Mouse (Mus musculus) cerebellum, postnatal 10 days (tissue): Measurements from ENCODE around the gene Tprkb.
"Not testable (repeated sequence)": the region's sequence is repeated elsewhere in the genome, so short reads cannot be mapped to it uniquely, and the experiment has no call there.

ENCODE experiments used
- DNase-seq, 2 experiments: peaks; one replicate each; pipeline ENCODE4 v3.0.0; 2021; ENCODE audit warnings: mixed read lengths in 2 of 2

Gene Tprkb

DNA sequence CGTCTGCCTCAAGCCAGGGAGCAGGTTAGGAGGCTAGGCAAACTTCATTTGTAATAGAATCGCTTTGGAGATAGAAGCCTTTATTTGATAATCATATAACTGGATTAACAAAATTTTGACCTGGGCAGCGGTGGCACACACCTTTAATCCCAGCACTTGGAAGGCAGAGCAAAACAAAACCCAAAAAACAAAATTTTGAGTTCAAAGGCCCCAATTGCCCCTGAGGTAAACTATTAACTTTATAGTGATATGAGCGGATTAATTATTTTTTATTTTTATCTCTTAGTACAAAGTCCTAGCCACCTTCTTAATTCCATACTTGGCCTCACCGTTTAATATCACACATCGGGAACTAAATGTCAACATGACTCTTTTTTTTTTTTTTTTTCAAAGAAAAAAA lies 4.9 kb downstream of the Tprkb start:
- no peak for DNase-seq

DNA sequence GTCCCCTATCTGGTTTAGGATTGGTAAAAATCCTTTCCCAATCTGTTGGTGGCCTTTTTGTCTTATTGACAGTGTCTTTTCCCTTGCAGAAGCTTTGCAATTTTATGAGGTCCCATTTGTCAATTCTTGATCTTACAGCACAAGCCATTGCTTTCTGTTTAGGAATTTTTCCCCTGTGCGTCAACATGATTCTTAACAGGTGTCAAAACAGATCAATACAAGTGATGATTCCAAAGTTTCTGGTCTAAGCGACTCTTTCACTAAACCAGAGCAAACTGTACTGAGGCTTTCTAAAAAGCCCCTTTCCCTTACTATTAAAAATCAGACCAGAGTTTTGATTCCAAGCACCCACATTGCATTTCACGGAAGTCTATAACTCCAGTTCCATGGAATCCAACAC lies 6.7 kb downstream of the Tprkb start:
- not testable (repeated sequence) for DNase-seq

DNA sequence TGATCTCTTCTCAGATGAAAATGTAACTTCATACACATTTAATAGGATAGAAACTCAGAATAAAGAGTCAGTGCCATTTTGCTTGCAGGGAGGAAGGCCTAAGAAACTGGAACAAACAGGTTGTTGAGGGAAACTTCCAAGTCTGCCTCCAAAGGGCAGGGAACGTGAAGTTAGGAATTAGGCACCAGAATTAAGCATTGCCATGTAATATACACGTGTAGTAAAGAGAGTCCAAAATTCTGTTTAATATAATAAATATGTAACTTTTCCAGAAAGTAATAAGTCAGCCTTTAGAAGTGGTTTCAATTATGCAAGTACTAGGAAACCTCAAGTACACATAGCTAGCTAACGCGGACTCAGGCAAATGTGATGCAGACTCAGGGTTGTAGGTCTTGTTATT lies 7.7 kb downstream of the Tprkb start:
- no peak for DNase-seq

DNA sequence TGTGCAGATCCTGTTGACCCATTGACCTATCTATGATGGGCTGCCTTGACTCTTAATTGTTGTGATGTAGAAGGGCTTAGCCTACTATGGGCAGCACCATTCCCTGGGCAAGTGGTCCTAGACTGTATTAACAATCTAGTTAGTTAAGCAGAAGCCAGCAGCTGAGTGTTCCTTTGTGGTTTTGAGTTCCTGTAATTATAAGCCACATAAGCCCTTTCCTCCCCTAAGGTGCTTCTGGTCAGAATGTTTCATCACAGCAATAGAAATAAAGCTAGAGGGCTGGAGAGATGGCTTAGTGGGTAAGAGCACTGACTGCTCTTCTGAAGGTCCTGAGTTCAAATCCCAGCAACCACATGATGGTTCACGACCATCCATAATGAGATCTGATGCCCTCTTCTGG lies 12.0 kb downstream of the Tprkb start:
- no peak for DNase-seq

DNA sequence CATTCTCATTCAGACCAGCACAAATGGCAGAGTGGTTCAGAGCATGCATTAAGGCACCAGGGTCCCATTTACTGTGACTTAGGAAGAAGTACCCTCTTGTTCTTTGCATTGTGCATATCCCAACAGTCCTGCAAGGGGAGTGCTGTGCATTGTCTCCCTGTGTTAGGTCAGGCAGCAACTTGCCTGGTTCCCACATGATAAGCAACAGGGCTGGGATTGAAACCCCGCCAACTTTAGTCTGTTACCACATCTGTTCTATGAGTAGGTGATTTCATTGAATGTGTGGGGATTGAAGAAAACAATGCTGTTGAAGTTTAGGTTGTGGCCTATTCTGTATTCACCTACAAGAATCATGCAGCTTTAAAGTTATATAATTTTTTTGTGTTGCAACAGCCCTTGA lies 15.0 kb downstream of the Tprkb start:
- no peak for DNase-seq

DNA sequence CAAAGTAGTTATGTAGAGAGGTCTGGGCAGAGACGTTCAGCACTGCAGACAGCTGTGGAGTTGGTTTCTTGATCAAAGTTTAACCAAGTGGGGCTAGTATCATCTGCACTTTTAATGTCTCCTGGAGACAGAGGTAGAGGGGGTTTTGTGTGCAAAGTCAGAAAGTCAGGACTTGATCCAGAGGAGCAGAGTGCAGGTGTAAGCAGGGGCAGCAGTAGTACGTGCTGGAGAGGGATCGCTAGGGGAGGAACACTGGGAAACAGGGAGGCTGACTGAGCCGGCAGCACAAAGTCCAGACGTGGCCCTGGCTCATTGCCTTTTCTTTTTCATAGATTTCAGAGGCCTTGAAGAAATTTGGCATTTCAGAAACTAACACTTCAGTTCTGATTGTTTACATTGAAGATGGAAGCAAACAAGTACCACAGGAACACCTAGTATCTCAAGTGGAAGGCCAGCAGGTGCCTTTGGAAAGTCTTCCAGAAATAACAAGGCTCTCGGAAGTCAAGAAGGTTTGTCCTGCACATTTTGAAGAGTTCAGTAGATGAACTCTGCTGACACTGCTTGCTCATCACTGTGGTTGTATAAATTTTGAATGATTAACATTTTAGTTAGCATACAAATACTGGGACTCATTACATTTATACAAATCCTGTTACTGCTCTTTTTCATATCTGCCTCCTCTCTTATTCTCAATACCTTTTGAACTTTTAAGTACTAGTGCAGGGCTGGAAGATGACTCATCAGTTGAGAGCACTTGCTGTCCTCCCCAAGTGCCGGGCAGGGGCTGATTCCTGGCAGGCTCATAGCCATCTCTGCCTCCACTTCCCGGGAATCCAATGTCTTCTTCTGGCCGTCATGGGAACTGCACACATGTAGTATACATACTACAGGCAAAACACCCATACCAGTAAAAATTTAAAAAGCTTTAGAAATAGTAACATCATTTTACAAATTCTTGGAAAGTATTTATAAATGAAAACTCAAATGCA lies 16.1 kb downstream of the Tprkb start:
- DNase-seq, result no peak

DNA sequence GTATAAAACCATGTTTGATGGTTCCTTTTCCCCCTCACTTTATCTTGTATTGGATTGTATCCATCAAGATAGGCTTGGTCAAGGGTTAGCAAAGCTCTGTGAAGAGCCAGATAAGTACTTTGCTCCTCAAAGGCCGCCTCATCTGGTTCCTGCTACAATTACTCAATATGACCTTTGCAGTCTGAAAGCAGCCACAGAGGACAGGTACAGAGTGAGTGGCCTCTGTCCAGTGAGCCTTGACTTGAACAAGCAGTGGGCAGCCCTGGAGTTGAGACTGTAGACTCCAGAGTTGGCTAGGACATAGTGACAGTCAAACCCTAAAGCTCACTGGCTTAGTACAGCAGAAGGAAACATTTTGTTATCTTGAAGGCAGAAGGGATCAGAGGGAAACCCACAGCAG lies 17.6 kb downstream of the Tprkb start:
- no peak for DNase-seq

DNA sequence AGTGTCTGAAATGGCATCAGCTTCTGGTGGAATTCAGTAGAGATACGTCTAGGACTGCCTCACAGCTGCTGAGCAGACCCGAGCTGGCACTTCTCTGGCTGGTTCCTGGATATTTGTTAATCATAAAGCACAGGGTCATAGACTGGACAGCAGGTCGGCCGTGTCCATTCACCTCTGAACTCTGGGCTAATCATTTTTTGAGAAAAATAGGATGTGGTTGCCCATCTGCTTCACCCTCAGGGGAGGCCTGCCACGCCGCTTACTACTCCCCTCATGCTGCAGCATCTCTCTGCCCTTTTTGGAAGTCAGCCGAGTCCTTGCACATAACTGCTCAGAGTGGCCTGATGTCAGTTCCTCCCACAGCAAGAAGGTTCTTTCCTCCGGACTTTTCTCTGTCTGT lies 22.4 kb downstream of the Tprkb start:
- no peak for DNase-seq

DNA sequence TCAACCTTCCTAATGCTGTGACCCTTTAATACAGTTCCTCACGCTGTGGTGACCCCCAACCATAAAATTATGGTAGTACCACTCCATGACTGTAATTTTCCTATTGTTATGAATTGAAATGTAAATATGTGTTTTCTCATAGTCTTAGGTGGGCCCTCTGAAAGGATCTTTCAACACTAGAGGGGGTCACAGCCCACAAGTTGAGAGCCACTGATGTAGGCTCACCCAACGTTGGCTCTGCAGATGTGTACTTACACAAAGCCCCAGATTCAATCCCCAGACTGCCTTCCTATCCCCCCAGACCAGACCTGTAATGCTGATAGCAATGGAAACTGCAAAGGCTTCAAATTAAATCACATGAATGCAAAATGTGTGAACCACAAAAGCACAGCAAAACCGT lies 24.0 kb downstream of the Tprkb start:
- no peak for DNase-seq

DNA sequence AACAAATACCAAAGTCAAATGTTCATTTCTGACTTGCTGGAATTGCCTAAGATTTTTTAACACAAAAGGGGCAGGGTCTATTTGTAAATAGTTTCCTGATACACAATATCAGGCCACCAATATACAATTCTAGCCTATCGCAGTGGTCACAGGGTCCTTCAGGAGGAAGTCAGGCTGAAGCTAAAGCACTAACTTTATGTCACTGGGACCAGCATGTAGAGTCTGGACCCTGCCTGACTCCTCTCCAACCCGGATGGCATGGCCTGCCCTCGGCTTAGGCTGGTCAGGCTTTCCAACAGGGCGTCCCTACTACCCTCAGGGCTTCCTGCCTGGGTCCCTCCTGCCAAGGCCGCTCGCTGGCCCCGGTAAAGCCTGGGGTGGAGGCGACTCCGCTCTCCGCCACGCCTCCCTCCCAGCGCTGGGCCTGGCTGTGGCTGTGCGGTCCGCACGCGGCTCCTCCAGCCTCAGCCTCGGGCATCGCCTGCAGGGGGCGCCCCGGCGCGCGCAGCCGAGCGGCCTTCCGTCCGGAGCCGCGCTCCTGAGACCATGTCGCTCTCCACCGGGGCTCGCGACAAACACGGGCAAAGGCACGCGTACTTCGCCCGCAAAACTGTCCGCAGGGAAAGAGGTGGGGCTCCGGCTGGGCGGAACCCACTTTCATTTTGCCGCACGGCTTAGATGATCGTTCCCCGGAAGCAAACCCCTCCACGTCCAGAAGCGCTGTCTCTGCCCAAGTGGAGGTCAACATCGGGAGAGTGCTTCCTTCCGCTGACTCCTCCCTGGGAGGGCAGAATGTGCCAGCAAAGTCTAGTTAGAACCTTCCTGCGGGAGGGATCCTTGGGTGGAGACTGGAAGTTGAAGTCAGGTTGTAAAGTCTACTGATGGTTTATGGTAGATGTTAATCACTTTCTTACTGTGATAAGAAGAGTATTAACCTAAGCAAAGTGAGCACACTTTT lies 25.1 kb downstream of the Tprkb start:
- peak; percentile 87 to 88 for DNase-seq

DNA sequence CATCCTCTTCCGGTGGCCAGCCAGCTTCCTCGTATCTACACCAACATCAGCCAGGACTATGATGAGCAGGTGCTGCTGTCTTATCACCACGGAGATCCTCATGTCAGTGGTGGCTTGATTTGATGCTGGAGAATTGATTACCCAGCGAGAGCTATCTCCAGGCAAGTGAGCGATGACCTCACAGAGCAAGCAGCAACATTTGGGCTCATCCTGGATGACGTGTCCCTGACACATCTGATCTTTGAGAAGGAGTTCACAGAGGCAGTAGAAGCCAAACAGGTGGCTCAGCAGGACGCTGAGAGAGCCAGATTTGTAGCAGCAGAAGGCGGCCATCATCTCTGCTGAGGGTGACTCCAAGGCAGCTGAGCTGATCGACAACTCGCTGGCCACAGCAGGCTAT lies 27.0 kb downstream of the Tprkb start:
- no peak for DNase-seq

DNA sequence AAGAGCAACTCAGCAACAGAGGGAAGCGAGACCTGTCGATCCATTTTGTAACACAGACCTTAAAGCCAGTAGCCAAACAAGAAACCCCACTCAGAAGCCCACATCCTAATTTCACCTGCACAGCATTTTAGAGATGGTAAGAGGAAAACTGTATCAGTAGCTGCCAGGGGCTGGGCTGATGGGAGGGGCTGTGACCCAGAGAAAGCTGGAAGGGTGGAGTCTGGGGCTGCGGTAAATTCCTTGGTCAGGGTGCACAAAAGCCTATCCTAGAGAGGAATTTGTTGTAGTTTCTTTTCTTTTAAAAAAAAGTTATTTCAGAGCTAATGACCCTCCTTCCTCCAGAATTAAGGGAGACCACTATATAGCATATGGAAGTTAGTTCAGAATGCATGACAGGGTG lies 30.8 kb downstream of the Tprkb start:
- no peak for DNase-seq

DNA sequence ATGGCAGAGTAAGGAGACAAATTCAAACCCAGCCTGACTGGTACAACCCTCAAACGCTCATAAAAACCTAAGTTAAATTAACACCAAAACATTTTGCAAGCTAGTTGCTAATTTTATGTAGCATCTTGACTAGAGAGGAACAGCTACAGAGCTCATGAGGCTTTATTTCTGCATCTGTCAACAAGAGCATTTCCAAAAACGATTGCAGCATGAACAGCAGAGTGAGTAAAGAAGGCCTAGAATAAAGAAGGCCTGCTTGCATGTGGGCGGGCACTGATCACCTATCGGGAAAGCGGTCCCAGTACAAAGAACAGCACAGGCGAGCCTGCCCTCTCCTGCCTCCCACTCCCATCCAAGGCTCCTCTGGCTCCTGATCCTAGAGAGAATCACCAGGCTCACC lies 36.9 kb downstream of the Tprkb start:
- no peak for DNase-seq

DNA sequence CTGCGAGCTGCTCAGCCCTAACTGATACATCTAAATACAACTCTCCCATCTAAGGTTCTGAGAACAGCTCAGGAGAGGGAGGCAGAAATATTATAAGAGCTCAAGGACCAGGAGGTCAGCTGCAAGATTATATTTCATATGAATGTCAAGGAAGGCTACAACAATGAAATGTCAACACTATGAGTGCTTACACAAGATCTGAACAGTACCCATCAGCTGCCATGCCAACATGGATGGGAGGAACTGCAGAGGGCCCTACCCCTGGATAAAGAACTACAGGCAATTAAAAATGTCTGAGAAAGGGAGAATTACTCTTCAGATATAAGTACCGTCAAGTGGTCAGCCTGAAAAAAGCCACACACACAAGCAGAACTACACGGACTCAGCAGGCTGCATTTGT lies 45.9 kb downstream of the Tprkb start:
- DNase-seq, result no peak

DNA sequence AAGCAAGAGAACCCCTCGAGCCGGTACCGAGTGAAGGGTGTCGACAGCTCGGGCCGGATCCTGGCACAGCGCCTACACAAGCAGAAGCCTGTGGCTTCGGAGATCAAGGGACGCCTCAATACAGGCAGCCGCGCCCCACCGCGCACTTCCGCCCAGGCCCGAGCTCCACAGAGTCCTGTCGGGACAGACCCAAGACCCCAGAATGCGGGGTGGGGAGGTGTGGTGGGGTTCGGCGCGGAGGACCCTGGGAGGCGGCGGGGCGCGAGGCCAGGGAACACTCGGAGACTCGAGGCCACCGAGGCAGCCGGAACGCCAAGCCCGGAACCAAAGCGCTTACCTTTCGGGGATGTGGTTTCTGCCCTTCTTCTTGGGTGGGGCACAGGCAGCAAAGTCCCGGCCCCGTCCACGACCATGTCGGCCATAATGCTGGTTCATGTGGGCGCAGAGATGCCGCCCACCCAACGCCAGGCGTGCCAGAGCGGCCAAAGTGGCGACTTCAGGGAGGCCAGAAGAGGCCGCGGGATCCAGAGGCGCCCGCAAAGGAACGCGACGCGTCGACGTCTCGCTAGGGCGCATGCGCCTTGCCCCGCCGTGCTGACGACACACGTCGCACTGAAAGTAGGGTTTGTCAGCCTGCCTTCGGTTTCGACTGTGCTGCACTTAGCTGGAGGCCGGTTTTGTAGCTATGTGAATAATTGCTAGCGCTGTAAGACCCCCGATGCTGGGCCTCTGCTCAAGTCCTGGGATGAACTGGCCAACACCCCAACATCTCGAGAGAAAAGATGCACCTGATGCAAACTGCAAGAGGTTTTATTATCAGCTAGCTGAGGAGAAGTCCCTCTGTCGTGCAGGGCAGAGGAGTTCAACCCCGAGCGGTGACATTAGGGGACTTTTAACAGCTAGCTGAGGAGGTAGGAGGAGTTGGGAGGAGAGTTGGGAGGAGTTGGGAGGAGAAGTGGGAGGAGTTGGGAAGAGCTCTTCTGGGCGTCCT lies 49.7 kb downstream of the Tprkb start, which contains the start of gene Dusp11:
Gene Dusp11, minus strand, starts transcription at position 567 of the 991 bp plus-strand sequence.
- DNase-seq, result peak; percentile 96 to 97

DNA sequence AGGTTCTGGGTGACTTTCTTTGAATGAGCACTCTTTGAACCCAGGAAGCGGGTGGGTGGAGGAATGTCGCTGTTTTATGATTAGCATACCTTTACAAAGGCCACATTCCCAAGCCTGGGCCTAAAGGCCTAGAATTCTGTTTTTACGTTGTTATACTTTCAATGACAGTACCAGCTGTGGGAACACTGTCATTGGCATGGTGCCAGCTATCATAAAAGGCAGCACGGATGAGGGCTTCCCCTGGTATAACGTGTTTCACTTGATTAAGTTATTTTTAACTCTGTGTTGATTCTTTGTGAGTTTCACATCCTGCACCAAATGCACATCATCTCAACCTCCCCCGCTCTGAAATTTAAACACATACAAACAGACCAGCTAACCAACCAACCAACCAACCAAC lies 54.4 kb downstream of the Tprkb start:
- DNase-seq, result not testable (repeated sequence)

DNA sequence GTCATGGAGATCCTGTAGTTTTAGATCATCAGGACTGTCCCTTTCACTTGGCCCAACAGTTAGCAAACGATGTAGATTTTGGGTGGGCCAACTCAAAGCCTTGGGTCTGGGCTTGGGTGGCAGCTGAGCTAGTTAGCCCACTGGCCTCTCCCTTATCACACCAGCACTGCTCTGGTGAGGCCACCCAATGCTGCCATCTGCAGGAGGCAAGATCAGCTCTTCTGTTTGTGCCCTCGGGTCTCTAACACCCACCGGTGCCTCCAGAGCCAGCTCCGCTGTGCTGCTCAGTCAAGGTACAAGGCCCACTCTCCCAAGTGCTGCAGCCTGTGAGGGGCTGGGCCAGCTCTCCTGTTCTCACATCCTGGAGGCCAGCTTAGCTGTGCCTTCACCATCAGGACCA lies 55.0 kb downstream of the Tprkb start:
- DNase-seq, result no peak

DNA sequence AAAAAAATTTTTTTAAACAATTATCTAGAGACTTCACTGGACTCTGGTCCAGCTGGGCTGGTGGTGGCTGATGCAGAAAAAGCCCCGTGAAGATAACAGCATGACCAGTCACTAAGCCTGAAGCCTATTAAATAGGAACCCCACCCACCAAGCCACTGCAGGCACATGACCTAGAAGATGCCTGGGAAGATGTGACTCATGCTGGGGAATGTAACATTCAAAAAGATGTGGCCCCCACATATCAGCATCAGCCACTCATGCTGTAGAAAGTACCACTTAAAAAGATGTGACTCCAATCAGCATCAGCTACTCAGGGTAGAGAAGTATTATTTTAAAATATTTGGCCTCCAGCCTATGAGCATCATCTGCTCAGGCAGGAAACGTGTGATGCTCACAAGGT lies 58.2 kb downstream of the Tprkb start:
- no peak for DNase-seq

DNA sequence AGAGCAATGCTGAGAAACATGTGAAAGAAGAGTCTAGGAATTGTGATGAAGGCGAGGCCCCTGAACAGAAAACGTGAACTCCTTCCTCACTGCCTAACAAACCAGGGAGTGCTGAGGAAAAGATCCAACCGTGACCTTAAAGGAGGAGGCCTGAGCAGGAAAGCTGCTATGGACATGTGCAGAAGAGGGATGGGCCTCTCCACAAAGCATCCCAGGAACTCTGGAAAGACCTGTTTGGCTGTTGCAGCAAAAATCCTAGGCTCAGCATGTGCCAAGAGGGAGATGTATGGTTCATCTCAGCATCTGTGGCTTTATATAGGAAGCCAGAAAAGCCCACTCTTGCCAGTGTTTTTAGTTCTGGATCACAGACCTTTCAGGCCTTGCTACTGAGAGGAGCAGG lies 61.0 kb downstream of the Tprkb start:
- no peak for DNase-seq

DNA sequence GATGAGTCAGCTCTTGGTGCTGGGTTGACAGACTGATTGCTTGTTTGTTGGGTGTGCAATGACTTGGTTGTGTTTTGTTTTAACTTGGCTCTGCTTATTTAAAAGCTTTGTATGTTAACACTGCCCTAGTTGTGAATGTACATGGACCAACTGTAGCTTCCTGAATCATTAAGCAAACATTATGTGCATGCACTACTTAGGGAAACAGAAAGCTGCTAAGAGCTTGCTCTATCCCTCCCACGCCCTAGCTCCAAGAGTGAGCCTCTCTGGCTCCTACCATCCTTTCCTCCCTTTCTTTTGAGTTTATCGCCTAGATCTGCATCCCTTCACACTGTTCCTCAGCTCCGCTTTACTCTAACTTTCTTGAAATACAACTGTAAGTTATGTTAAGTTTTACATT lies 61.7 kb downstream of the Tprkb start:
- no peak for DNase-seq

DNA sequence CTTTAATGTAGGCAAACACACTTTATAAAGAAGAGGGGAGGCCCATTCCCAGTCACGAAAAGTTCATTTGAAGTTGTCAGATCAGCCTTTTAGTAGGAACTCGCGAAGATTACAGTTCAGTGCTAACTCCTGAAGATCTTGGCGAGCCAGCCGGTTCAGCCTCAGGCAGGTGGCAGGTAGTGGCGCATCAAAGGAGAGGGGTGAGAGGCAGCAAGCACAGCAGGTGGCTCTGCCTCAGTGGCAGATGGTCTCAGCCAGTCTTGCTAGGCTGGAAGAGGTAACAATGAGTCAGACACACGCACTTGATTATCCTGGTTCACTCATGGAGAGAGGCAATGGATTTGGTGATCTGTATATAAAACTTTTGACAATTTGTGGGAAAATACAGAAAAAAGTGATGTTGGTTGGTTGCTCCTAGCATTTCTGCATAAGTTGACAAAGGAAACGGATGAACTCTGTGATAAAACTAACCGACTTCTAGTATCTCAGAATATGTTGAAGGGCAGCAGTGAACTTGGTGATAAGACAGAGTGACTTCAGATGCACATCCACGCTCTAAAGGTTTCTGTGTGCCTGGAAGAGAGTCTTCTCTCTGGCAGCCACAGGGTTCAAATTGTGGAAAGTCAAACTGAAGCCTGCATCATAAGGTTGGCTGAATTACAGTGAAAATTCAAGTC lies 63.4 kb downstream of the Tprkb start:
- peak in 1 of 2 experiments; percentile 34 for DNase-seq

DNA sequence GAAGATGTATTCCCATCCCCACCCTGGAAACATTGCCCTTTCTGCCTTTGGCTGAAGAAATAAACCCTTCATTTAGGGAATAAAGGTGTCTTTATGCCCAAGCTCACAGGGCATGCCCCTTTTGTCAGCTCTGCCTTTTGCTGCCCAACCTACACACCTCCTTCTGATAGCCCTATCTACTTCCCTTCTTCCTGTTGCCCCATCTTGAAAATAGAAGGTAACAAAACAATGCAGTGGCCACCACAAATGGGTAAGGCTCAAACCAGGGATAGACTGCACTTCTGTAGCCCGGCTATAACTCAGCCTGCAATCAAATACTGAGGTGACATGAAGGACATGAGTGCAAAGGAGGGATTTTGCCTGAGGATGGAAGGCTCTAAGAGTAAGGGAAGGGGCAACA lies 64.1 kb downstream of the Tprkb start:
- DNase-seq, result no peak
